Mouse (Mus musculus): Measurements from ENCODE around the gene Arhgef17. TPM values are rescaled to one million over a fixed set of nuclear protein-coding genes. Genes with fewer than 3 reads are reported as not detected.

Arhgef17 gene
- total RNA-seq, 2 experiments from 2014 or later = 44.2 to 45.3 TPM

DNA sequence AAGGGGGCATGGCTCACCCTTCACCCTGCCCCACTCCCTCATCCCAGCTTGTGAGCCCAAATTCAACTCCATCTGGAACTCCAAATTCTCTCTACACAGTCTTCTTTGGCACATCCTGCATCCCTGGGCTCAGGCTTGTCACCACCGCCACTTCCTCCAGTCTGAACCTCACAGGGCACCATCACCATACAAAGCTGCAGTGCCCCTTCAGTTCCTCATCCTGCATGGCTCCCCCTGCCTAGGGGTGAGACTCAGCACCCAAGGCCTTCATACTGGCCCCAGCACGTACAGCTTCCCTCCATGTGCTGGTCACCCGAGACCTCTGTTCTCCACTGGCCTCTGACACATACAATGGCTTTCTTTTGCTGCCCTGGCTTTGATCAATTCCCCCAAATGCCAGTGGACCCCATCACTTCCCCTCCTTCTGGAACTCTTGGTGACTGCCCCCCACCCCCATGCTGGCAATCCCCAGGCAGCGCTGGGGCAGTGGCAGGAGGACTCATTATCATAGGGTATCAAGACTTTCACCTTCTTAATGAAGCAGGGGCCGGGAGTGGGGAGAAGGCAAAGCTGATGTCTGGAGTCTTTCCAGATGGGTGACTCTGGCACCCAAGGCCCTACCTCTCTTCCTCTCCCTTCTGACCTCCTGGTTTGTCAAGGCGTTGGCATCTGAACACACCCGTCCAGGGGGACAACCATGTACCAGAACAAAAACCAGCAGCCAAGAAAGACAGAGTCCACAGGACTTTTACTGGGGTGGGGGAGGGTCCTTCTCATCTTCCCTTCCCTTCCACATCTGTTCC is 12.7 kb downstream of the Arhgef17 start:
- intact Hi-C loops (cut with DNase I) = no loop called here
- DNase-seq = no peak

DNA sequence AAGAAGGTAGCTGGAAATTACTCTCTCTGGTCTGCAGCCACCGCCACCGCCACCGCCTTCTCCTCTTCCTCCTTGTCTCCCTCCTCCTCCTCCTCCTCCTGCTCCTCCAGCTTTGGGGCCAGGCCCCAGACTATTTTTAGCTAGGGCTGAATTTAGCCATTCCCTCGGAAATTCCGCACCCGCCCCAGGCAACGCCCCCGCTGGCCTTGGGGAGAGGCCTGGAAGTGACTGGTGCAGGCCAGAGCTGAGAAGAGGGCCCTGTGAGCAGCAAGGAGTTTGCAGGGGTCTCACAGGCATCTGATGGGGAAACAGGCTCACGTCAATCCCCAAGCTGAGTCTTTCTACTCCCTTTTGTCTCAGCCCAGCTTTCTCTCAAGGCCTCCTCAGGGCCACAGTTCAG is 13.7 kb downstream of the Arhgef17 start:
- intact Hi-C loops (cut with DNase I) = no loop called here
- DNase-seq = no peak

DNA sequence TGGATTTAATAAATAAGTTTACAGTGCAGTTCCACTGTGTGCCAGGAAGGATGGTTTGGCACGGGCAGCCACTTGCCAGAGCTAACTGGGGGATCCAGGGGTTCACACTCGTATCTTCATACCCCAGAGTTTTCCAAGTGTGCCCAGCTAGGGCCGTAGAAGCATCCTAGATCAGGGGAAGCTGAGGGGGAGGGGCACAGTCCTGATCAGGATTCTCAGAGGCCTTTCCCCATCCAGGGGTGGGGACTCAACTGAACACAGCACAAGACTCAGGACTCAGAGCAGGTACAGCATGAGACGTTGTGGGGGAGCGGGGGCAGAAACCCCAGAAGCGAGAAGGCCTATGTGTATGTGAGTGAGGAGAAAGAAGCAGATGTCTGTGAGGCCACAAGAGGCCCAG is 14.2 kb downstream of the Arhgef17 start:
- intact Hi-C loops (cut with DNase I) = no loop called here
- DNase-seq = no peak

DNA sequence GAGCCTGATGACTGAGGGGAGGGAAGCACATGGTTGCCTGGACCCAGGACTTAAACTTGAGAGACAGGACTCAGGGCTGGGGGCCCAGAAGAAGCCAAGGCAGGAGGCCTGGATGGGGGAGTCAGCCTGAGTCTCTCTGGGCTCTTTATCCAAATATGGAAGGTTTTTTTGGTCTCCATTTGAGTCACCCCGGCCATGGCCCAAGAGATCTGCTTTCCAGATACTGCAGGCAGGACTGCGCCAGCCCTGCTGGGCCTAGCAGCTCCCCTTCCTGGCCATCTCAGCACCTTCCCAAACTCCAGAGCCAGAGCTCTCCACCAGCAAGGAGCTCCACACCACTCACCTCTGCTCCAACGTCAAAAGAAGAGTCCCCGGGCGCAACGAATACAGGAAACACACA is 15.4 kb downstream of the Arhgef17 start:
- intact Hi-C loops (cut with DNase I) = no loop called here
- no peak for DNase-seq

DNA sequence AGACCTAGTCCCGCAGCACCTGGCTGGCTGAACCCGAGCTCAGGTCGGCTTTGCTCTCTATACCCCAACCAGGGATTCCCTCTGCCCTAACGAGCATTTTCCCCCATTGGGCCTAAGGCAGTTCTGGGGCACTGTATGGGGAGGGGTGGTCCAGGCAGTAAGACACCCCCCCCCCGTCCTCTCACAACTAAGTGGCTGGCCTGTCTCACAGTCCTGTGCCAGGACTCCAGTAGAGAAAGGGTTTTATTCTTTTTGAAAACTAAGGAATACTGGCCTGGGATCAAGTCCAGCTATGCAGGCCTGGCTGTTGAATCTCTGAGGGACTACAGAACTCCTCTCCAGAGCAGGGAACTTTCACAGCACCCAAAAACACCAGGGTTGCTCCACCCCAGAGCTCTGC is 16.7 kb downstream of the Arhgef17 start:
- DNase-seq = no peak
- intact Hi-C loops (cut with DNase I) = no loop called here

GRCm38 (mm10) chr7:100911791-100912190 is 20.1 kb downstream of the Arhgef17 start:
- intact Hi-C loops (cut with DNase I) = no loop called here
- DNase-seq = no peak

DNA sequence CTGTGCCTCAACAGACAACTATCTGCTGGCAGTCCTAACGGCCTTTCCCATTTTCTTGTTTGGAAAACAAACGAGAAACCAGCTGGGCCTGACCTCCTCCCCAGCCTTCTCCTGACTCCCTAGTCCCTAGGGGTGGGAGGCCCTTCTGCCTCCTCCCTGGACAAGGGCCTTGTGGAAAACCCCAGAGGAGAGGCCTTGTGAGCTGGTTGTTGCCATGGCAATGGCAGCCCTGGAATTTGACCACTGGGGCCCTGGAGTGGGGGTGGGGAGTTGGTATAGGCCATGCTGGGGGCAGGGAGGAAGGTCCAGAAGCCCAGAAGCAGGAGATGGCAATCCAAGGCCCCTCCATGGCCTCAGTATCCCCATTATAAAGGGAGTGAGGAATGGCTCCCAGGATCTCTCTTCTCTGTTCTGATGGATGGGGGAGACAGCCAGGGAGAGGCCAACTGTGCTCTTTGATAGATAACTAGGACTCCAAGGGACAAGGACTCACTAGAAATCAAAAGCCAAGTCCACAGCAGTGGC is 20.6 kb downstream of the Arhgef17 start:
- no peak for DNase-seq
- intact Hi-C loops (cut with DNase I) = no loop called here

DNA sequence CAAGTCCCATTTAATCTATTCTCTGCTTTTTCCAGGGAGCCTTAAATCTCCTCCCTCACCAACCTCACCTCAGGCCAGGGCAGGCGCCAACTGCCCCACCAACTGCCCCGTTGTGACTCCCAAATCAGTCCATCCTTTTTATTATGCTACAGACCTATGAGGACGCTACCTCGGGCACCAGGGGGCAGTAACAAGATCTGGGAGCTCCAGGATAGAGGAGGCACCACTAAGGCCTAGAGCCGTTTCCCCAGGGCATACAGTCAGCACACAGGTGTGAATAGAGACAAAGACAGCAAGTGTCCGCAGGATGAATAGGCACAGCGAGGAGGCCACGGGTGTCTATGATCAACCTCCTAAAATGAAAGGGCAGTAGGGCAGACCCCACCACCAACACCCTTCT is 23.3 kb downstream of the Arhgef17 start:
- peak; percentile 49 for DNase-seq
- intact Hi-C loops (cut with DNase I) = loop anchor here (5.0 kb wide), 1 partner anchor 144 kb away; no protein-coding TSS in a partner anchor

DNA sequence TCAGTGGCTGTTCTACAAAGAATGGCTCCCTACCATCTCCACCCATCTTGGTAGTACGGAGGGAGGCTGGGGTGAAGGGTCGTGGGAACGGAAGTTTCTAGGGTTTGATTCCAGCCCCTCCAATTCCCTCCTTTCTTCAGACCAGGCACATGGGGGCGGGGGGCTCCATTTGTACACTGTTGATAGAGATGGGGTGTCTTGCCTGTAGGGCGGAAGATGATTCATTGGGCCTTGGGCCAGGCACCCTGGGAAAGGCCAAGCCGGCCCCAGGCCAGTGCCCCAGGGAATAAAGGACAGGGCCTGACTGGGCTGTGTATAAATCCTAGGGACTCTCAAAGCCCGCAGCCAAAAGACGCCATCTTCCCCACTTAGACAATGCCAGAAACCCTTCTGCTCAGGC is 23.8 kb downstream of the Arhgef17 start:
- DNase-seq = no peak
- intact Hi-C loops (cut with DNase I) = loop anchor here (5.0 kb wide), 1 partner anchor 144 kb away; no protein-coding TSS in a partner anchor

DNA sequence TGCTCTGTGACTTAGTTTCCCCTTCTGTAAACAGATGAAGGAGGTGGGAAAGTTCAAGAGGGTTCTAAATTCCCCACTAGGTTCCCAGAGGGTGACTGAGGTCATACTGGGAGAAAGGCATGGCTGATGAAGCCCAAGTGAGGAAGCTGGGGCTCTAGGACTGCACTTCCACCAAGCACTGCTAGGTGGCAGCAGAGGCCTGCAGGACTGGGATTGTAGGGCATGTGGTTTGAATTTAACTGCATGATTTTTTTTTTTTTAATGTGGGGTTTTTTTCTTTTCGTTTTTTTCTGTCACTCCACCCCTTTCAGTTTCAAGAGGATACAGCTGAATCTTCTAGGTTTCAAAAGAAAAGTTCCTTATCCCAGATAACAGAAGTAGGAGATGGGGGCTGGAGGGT is 24.7 kb downstream of the Arhgef17 start:
- intact Hi-C loops (cut with DNase I) = loop anchor here (5.0 kb wide), 1 partner anchor 145 kb away; no protein-coding TSS in a partner anchor
- peak; percentile 73 for DNase-seq

- intact Hi-C loops (cut with DNase I) = loop anchor here (5.0 kb wide), 1 partner anchor 146 kb away; no protein-coding TSS in a partner anchor
- no peak for DNase-seq
Measured at GRCm38 (mm10) chr7:100906029-100906789, 25.7 kb downstream of the Arhgef17 start.

- no peak for DNase-seq
- intact Hi-C loops (cut with DNase I) = loop anchor here (5.0 kb wide), 1 partner anchor 147 kb away; no protein-coding TSS in a partner anchor
Measured at GRCm38 (mm10) chr7:100905037-100905436, 26.9 kb downstream of the Arhgef17 start.

- intact Hi-C loops (cut with DNase I) = loop anchor here (5.0 kb wide), 1 partner anchor 148 kb away; no protein-coding TSS in a partner anchor
- DNase-seq = no peak
Measured at GRCm38 (mm10) chr7:100904612-100905011, 27.3 kb downstream of the Arhgef17 start.

- intact Hi-C loops (cut with DNase I) = no loop called here
Measured at GRCm38 (mm10) chr7:100902451-100903137, 29.3 kb downstream of the Arhgef17 start.

DNA sequence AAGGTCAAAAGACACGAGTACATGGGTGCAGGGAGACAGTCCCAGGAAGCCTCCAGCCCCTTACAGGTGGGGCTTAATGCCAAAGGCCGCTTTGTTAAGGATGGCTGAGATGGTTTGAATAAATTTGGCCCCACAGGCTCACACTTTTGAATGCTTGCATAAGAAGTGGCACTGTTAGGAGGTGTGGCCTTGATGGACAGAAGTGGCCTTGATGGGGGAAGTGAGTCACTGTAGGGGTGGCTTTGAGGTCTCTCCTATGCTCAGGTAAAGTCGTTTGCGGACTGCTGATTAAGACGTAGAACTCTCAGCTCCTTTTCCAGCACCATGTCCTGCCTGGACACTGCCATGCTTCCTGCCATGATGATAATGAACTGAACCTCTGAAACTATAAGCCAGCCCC is 34.1 kb downstream of the Arhgef17 start:
- no peak for DNase-seq
- intact Hi-C loops (cut with DNase I) = no loop called here

More at GRCm38 (mm10) chr7:100902451-100903137, 29.3 kb downstream of the Arhgef17 start:
- no peak for DNase-seq

GRCm38 (mm10) chr7:100894833-100895226 is 37.1 kb downstream of the Arhgef17 start:
- DNase-seq = no peak
- intact Hi-C loops (cut with DNase I) = no loop called here

DNA sequence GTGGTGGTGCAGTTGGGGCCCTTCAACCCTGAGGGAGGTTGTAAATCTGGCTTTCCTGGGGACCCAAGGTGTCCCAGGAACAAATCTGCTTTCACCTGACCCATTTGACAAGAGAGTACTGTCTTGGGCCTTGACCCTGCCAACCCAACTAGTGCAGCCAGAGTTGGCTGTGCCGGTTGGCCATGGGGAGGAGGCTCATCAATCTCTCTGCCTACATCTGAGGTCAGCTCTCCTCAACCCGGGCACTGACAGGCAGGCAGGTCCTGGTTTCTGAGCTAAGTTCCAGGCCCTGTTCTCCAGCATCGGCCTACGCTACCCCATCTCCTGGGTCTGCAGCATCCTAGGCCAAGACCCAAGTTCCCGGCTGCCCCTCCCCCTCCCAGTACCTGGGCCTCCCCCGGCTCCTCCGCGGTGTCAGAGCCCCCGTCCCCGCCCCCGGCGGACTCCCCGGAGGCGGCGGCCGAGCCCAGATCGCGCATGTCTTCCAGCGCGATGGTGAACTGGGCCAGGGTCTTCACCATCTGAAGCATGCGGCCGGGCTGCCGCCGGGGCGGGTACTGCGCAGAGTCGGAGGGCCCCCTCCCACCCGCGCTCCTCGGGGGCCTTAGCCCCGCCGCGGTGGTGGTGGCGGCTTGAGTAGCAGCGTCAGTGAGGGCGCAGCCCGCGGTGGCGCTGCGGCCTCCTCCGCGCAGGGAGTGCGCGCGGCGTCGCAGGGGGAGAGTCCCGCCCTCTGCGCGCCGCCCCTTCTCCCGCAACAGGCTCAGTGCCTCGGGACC is 37.7 kb downstream of the Arhgef17 start:
- intact Hi-C loops (cut with DNase I) = no loop called here
- DNase-seq = peak; percentile 30

DNA sequence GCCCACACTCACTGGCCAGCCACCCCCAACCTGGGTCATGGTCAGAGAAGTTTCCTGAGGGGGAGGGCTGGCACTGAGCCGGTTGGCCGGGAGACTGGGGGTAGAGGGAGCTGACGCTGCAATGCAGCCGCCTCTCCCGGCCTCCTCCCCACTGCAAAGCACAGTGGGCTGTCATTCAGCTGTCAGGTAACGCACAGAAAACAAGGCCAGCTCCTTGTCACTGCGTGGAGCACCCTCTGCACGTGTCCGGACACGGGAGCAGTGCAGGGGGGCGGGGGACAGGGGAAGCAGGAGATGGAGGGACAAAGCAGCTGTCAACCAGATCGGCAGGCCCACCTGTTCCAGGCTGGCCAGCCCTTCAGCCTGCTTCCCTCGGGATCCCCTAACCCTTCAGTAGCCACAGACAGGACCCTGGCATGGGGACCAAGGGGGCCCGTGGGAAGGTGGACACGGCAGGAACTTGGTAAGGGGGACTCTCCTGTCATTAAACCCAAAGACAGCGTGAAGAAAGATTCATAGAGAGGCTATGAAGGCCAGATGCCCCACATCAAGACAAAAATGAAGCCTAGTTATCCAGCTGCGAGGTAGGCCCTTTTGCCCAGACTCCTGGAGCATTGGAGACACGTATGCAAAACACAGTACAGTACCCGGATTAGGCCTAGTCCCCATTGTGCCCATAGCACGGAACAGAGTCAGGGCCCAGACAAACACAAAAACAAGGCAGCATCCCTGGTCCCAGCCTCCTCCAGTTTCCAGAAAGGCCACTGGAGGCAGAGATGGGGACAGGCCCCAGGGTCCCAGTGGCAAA is 38.5 kb downstream of the Arhgef17 start:
- intact Hi-C loops (cut with DNase I) = no loop called here
- peak; percentile 66 for DNase-seq

DNA sequence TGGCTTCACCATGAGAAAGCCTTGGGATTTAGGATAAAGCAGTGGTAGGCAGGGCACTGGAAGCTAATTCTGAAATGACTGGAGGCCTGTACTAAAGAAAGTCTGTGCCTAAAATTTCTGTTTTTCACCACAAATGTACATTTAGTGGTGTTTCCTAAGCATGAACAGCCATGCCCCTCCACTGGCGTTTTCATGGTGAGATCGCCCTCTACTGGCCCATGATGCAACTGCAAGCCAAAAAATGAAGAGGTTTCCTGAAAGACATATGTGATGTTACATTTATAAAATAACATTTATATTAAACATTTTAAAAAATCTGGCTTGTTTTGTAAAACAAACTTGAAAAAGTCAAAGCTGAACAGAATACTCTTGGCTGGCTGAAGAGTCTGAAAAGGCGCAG is 45.4 kb downstream of the Arhgef17 start:
- peak; percentile 55 for DNase-seq
- intact Hi-C loops (cut with DNase I) = no loop called here
